ENCODE assay signal across 25 mouse cellular contexts in the genomic region with DNA sequence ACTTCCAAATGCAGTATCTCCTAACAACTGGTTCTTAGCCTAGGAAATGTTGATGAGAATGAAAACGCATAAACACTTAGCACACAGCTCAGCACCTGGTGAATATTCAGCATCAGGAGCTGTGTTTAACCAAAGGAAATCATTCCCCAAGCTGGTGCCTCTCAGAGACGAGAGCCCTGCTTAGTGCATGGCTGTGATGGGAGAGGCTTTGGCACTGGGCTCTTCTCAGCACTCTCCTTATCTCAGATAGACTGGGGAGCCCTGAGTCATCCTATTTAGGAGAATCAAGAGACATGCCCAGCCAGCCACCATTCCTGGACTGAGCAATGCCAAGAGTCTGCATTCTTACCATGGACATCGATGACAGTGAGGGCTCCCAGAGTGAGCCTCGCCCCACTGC.
DNase-seq lines count a peak whose midpoint lies in the region; ATAC-seq and TF ChIP-seq lines count a peak whose summit lies in the region.
"Had no signal": no experiment of that assay in that cellular context is flagged by ENCODE, and none has a peak within 500 bp of the region (broad histone marks: within the 10 kb centered on the region; RNA-seq: fewer than 3 reads in every experiment).

No protein-coding gene starts in this region.

- no peak overlapping the region for H3K9ac ChIP-seq in forebrain, postnatal 0 days
- no peak overlapping the region for H3K9ac ChIP-seq in hindbrain, embryonic 11.5 days (ENCODE audit: low read depth, low read length)
- no peak overlapping the region for H3K9ac ChIP-seq in hindbrain, embryonic 13.5 days
- no peak overlapping the region for H3K9ac ChIP-seq in midbrain, embryonic 15.5 days
- H3K9ac ChIP-seq in midbrain, embryonic 14.5 days (replicated peaks; ENCODE audit: low read length), result no peak overlapping the region
- H3K9ac ChIP-seq: kidney, embryonic 15.5 days; neural tube, embryonic 13.5 days had no signal

- no peaks in the 10 kb centered on the region for H3K27me3 ChIP-seq in forebrain, postnatal 0 days (ENCODE audit: insufficient read depth, low read length)
- no peaks in the 10 kb centered on the region for H3K27me3 ChIP-seq in forebrain, embryonic 10.5 days (ENCODE audit: poor library complexity, severe bottlenecking)
- no peaks in the 10 kb centered on the region for H3K27me3 ChIP-seq in hindbrain, embryonic 11.5 days (ENCODE audit: control insufficient read depth, insufficient read depth, low read length)
- H3K27me3 ChIP-seq in hindbrain, embryonic 13.5 days, result no peaks in the 10 kb centered on the region
- no peaks in the 10 kb centered on the region for H3K27me3 ChIP-seq in midbrain, embryonic 15.5 days (replicated peaks)
- H3K27me3 ChIP-seq in midbrain, embryonic 14.5 days (ENCODE audit: control insufficient read depth, insufficient read depth, low read length), result no peaks in the 10 kb centered on the region
- H3K27me3 ChIP-seq: kidney, embryonic 15.5 days; neural tube, embryonic 13.5 days had no signal

- no peaks in the 10 kb centered on the region for H3K36me3 ChIP-seq in forebrain, postnatal 0 days (ENCODE audit: insufficient read depth)
- H3K36me3 ChIP-seq in forebrain, embryonic 10.5 days (replicated peaks), result no peaks in the 10 kb centered on the region
- H3K36me3 ChIP-seq in hindbrain, embryonic 11.5 days (ENCODE audit: control insufficient read depth, insufficient read depth, low read length), result no peaks in the 10 kb centered on the region
- no peaks in the 10 kb centered on the region for H3K36me3 ChIP-seq in hindbrain, embryonic 13.5 days
- H3K36me3 ChIP-seq in midbrain, embryonic 15.5 days (replicated peaks), result no peaks in the 10 kb centered on the region
- H3K36me3 ChIP-seq in midbrain, embryonic 14.5 days (ENCODE audit: control insufficient read depth, insufficient read depth, low read length), result no peaks in the 10 kb centered on the region
- H3K36me3 ChIP-seq: kidney, embryonic 15.5 days; midbrain, embryonic 10.5 days; neural tube, embryonic 13.5 days had no signal

- 73% methylated on average over 4 of the region's 4 CpGs for WGBS in forebrain, postnatal 0 days
- 82% methylated on average over 4 of the region's 4 CpGs for WGBS in forebrain, embryonic 10.5 days
- WGBS in hindbrain, embryonic 11.5 days, result 83% methylated on average over 4 of the region's 4 CpGs
- WGBS in hindbrain, embryonic 13.5 days, result 83% methylated on average over 4 of the region's 4 CpGs
- WGBS in midbrain, embryonic 15.5 days, result 81% methylated on average over 4 of the region's 4 CpGs
- 85% methylated on average over 4 of the region's 4 CpGs for WGBS in midbrain, embryonic 14.5 days

- DNase-seq in forebrain, postnatal 0 days, result no peak
- DNase-seq in forebrain, embryonic 10.5 days (ENCODE audit: extremely low spot score, low spot score), result no peak
- DNase-seq in hindbrain, embryonic 11.5 days (ENCODE audit: low spot score), result no peak
- no peak for DNase-seq in midbrain, embryonic 14.5 days
- peak; percentile 20 for DNase-seq in brain, adult 2 months (ENCODE audit: low read depth, low spot score)
- DNase-seq in lung, postnatal 14 days, result no peak
- DNase-seq: adrenal gland, postnatal 25 days; cerebellum, adult 11 months; cerebellum, postnatal 14 days; gastrocnemius, postnatal 36 days; heart, adult 2 months; heart, postnatal 36 days; kidney, adult 11 months; kidney, postnatal 36 days; retina, postnatal 1 day; thymus, adult 18-20 months; thymus, postnatal 36 days had no signal

- no peaks in the 10 kb centered on the region for H3K9me3 ChIP-seq in forebrain, postnatal 0 days (ENCODE audit: low read length)
- no peaks in the 10 kb centered on the region for H3K9me3 ChIP-seq in forebrain, embryonic 10.5 days
- no peaks in the 10 kb centered on the region for H3K9me3 ChIP-seq in hindbrain, embryonic 11.5 days (ENCODE audit: control insufficient read depth, low read length)
- no peaks in the 10 kb centered on the region for H3K9me3 ChIP-seq in hindbrain, embryonic 13.5 days
- H3K9me3 ChIP-seq in midbrain, embryonic 15.5 days, result no peaks in the 10 kb centered on the region
- no peaks in the 10 kb centered on the region for H3K9me3 ChIP-seq in midbrain, embryonic 14.5 days (ENCODE audit: control insufficient read depth, low read length)
- H3K9me3 ChIP-seq: kidney, embryonic 15.5 days; midbrain, embryonic 10.5 days; neural tube, embryonic 13.5 days had no signal

- ATAC-seq in forebrain, postnatal 0 days, result peak; percentile 52
- ATAC-seq in hindbrain, embryonic 11.5 days (ENCODE audit: low FRiP score), result peak; percentile 14; the same call in 1 of the 2 replicates
- no peak for ATAC-seq in hindbrain, embryonic 13.5 days (ENCODE audit: low FRiP score)
- no peak; the same call in 1 of the 2 replicates for ATAC-seq in midbrain, embryonic 15.5 days (replicated peaks)
- no peak for ATAC-seq in midbrain, embryonic 14.5 days (ENCODE audit: low FRiP score, low TSS enrichment)
- ATAC-seq: CD4-positive, CD25-positive, alpha-beta regulatory T cell, adult 4 months; forebrain, embryonic 14.5 days had no signal

- H3K4me1 ChIP-seq in forebrain, postnatal 0 days (ENCODE audit: insufficient read depth), result no peaks in the 10 kb centered on the region; the same call in 1 of the 2 replicates
- no peaks in the 10 kb centered on the region for H3K4me1 ChIP-seq in forebrain, embryonic 10.5 days
- H3K4me1 ChIP-seq in hindbrain, embryonic 11.5 days (replicated peaks; ENCODE audit: control insufficient read depth, insufficient read depth, low read length), result no peaks in the 10 kb centered on the region
- H3K4me1 ChIP-seq in hindbrain, embryonic 13.5 days (replicated peaks), result peaks cover 6% of the 10 kb centered on the region
- H3K4me1 ChIP-seq in midbrain, embryonic 15.5 days, result no peaks in the 10 kb centered on the region
- no peaks in the 10 kb centered on the region for H3K4me1 ChIP-seq in midbrain, embryonic 14.5 days (ENCODE audit: control insufficient read depth, insufficient read depth, low read length)
- H3K4me1 ChIP-seq: kidney, embryonic 15.5 days; midbrain, embryonic 10.5 days; neural tube, embryonic 13.5 days had no signal

- TF ChIP-seq CTCF in forebrain, postnatal 0 days (IDR thresholded peaks at IDR 0.05; ENCODE audit: low read depth), result no peak

- H3K4me2 ChIP-seq in forebrain, postnatal 0 days (ENCODE audit: low read depth), result no peak overlapping the region
- H3K4me2 ChIP-seq in hindbrain, embryonic 11.5 days (replicated peaks; ENCODE audit: low read depth, low read length), result no peak overlapping the region
- H3K4me2 ChIP-seq in hindbrain, embryonic 13.5 days, result no peak overlapping the region
- H3K4me2 ChIP-seq in midbrain, embryonic 15.5 days, result no peak overlapping the region
- no peak overlapping the region for H3K4me2 ChIP-seq in midbrain, embryonic 14.5 days (ENCODE audit: low read length)
- H3K4me2 ChIP-seq: kidney, embryonic 15.5 days; neural tube, embryonic 13.5 days had no signal

- H3K27ac ChIP-seq in forebrain, postnatal 0 days (ENCODE audit: low read depth, low read length), result peak overlapping the region; percentile 15; the same call in 1 of the 2 replicates
- H3K27ac ChIP-seq in forebrain, embryonic 10.5 days, result no peak overlapping the region
- H3K27ac ChIP-seq in hindbrain, embryonic 11.5 days (ENCODE audit: low read depth, low read length), result no peak overlapping the region
- no peak overlapping the region for H3K27ac ChIP-seq in hindbrain, embryonic 13.5 days
- peak overlapping the region; percentile 20; the same call in 1 of the 2 replicates for H3K27ac ChIP-seq in midbrain, embryonic 15.5 days
- no peak overlapping the region for H3K27ac ChIP-seq in midbrain, embryonic 14.5 days (replicated peaks; ENCODE audit: low read depth, low read length)
- H3K27ac ChIP-seq: heart, adult 2 months; kidney, embryonic 15.5 days; midbrain, embryonic 10.5 days; neural tube, embryonic 13.5 days had no signal

- no peak overlapping the region for H3K4me3 ChIP-seq in forebrain, postnatal 0 days (ENCODE audit: low read depth, low read length)
- H3K4me3 ChIP-seq in forebrain, embryonic 10.5 days, result no peak overlapping the region
- no peak overlapping the region for H3K4me3 ChIP-seq in hindbrain, embryonic 11.5 days (ENCODE audit: low read depth, low read length)
- no peak overlapping the region for H3K4me3 ChIP-seq in hindbrain, embryonic 13.5 days
- no peak overlapping the region for H3K4me3 ChIP-seq in midbrain, embryonic 15.5 days
- H3K4me3 ChIP-seq in midbrain, embryonic 14.5 days (replicated peaks; ENCODE audit: low read depth, low read length), result no peak overlapping the region
- H3K4me3 ChIP-seq: heart, adult 2 months; kidney, embryonic 15.5 days; midbrain, embryonic 10.5 days; myocyte; neural tube, embryonic 13.5 days had no signal

Comparison
In these comparisons a context has a peak if more than half of its experiments do, and no peak if none do; other contexts are left out.
1. ATAC-seq: peak in forebrain, postnatal 0 days (single experiment) and hindbrain, embryonic 11.5 days (single experiment); none in hindbrain, embryonic 13.5 days (single experiment), midbrain, embryonic 15.5 days (single experiment) and midbrain, embryonic 14.5 days (single experiment).
2. H3K27ac ChIP-seq: peak in forebrain, postnatal 0 days (single experiment) and midbrain, embryonic 15.5 days (single experiment); none in forebrain, embryonic 10.5 days (single experiment), hindbrain, embryonic 11.5 days (single experiment), hindbrain, embryonic 13.5 days (single experiment) and midbrain, embryonic 14.5 days (single experiment).